ENCODE assay signal across 7 mouse cellular contexts in the genomic region with DNA sequence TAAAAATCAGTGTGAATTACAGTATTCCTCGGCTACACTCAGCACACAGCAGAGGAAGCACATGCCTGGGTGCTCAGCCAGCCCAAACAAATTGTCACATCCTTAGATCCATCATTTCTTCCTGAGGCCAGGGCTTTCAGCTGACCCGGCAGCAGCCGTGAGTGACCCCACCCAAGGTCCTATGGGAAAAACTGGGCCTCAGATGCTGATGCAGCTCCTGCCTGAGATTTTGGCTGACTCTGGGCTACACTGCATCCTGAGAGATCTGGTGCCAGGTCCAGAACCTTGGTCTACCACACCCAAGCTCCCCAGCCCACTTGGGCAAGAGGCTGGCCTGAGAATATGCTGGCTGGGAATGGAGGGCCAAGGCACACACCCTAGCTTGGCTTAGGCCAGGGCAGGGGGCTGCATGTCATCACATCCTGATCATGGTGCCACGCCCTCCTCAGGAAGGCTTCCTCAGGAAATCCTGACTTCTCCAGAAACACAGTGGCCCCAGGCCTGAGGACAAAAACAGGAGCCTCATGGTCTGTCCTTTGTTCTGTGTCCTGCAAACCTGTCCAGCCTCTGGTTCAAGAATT. TPM values are rescaled to one million over a fixed set of nuclear protein-coding genes. Genes with fewer than 3 reads are reported as not detected.
DNase-seq lines count a peak whose midpoint lies in the region; ATAC-seq lines count a peak whose summit lies in the region.

No protein-coding gene starts in this region.

- no peaks in the 10 kb centered on the region for H3K27me3 ChIP-seq in embryonic facial prominence, embryonic 15.5 days
- H3K27me3 ChIP-seq in heart, embryonic 11.5 days (ENCODE audit: control insufficient read depth, insufficient read depth, low read length) = no peaks in the 10 kb centered on the region

- H3K27ac ChIP-seq in embryonic facial prominence, embryonic 15.5 days (replicated peaks) = no peak overlapping the region
- 0 out of 2 replicates have a peak overlapping the region, but pooled peaks have one; percentile 29 for H3K27ac ChIP-seq in heart, embryonic 11.5 days (ENCODE audit: low read depth, low read length)

- peak; percentile 48; the same call in 1 of the 2 replicates for ATAC-seq in embryonic facial prominence, embryonic 15.5 days (ENCODE audit: insufficient number of reproducible peaks, low FRiP score, low TSS enrichment, low read depth)
- ATAC-seq in heart, embryonic 11.5 days (replicated peaks; ENCODE audit: insufficient number of reproducible peaks, low FRiP score, low TSS enrichment) = peak; percentile 69; the same call in 1 of the 2 replicates

- H3K9ac ChIP-seq in embryonic facial prominence, embryonic 15.5 days = no peak overlapping the region
- H3K9ac ChIP-seq in heart, embryonic 11.5 days (ENCODE audit: low read depth, low read length) = 0 out of 2 replicates have a peak overlapping the region, but pooled peaks have one; percentile 13

- 67% methylated on average over 4 of the region's 4 CpGs for WGBS in embryonic facial prominence, embryonic 15.5 days
- WGBS in heart, embryonic 11.5 days (ENCODE audit: insufficient replicate concordance) = 58% methylated on average over 4 of the region's 4 CpGs

- H3K4me2 ChIP-seq in embryonic facial prominence, embryonic 15.5 days (replicated peaks) = no peak overlapping the region
- no peak overlapping the region for H3K4me2 ChIP-seq in heart, embryonic 11.5 days

- no peak overlapping the region for H3K4me3 ChIP-seq in embryonic facial prominence, embryonic 15.5 days (replicated peaks)
- H3K4me3 ChIP-seq in heart, embryonic 11.5 days (ENCODE audit: low read depth, low read length) = no peak overlapping the region

- DNase-seq in kidney, postnatal 10 days = peak; percentile 77
- peak; percentile 83 for DNase-seq in lung, postnatal 25 days (ENCODE audit: low spot score)
- DNase-seq in cerebellum, adult 18-20 months = no peak
- DNase-seq in frontal cortex, postnatal 14 days (ENCODE audit: low spot score in 2 of 2) = no peak
- DNase-seq in right cerebral cortex, adult 18-20 months = no peak

- peaks cover 3% of the 10 kb centered on the region for H3K4me1 ChIP-seq in embryonic facial prominence, embryonic 15.5 days
- no peaks in the 10 kb centered on the region for H3K4me1 ChIP-seq in heart, embryonic 11.5 days (ENCODE audit: control insufficient read depth, insufficient read depth, low read length)

- H3K9me3 ChIP-seq in embryonic facial prominence, embryonic 15.5 days (replicated peaks) = no peaks in the 10 kb centered on the region
- H3K9me3 ChIP-seq in heart, embryonic 11.5 days (replicated peaks; ENCODE audit: control insufficient read depth, low read length) = no peaks in the 10 kb centered on the region

- no peaks in the 10 kb centered on the region for H3K36me3 ChIP-seq in embryonic facial prominence, embryonic 15.5 days
- H3K36me3 ChIP-seq in heart, embryonic 11.5 days (ENCODE audit: control insufficient read depth, insufficient read depth, low read length) = no peaks in the 10 kb centered on the region

RNA-seq across cellular contexts. Expression of gene Sash1, which starts 19.7 kb away (rescaled TPM):
- polyA plus RNA-seq in embryonic facial prominence, embryonic 15.5 days (2015; fragmentation: Nextera tagmentation; extraction: Ambion mirVana) = 5.7 and 8.5 TPM in 2 replicates
- polyA plus RNA-seq in heart, embryonic 11.5 days (2014; fragmentation: Nextera tagmentation; extraction: Ambion mirVana) = 2.2 and 3.6 TPM in 2 replicates

Comparison
In these comparisons a context has a peak if more than half of its experiments do, and no peak if none do; other contexts are left out.
1. DNase-seq: peak in kidney, postnatal 10 days (single experiment) and lung, postnatal 25 days (single experiment); none in cerebellum, adult 18-20 months (0 of 2), frontal cortex, postnatal 14 days (0 of 2) and right cerebral cortex, adult 18-20 months (single experiment).